Mouse (Mus musculus): ENCODE measurements around the gene Elf3.
"Not testable (repeated sequence)": the region's sequence is repeated elsewhere in the genome, so short reads cannot be mapped to it uniquely, and the experiment has no call there.

The Elf3 gene

DNA sequence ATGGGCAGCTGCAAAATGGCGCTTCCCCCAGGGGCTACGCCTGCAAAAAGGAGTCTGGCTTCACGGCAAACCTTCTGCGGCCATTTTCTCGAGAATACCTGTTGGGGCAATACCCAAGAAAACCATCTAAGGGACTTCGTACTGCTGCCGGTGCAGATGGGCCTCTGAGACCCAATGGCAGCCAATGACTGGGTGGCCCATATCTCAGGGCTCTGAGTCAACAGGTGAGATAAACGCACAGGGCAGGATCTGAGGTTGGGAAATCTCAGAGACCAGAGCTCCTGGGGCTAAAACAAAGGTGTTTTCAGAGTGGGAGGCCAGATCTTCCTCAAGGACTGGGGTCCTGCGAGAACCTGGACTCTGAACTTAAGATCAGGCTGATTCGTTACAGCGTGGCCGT, 23.6 kb downstream of the Elf3 start:
- no peak for DNase-seq

DNA sequence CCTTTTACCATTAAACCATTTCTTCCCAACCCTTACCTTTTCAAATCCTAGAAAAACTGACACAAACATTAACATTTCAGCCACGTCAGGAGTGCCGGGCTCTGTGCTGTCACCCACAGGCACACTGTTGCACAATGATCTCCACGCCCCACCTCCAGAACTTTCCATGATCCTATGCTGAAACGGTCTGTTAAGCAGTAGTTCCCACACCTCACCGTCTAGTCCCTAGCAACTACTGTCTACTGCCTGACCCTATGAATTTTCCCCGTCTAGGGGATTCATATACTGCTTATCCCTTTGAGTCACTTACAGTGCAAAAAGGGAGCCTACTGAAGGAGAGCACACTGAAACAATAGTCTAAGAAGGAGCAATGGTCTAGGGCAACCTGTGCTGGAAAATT, 24.4 kb downstream of the Elf3 start:
- DNase-seq, result no peak

DNA sequence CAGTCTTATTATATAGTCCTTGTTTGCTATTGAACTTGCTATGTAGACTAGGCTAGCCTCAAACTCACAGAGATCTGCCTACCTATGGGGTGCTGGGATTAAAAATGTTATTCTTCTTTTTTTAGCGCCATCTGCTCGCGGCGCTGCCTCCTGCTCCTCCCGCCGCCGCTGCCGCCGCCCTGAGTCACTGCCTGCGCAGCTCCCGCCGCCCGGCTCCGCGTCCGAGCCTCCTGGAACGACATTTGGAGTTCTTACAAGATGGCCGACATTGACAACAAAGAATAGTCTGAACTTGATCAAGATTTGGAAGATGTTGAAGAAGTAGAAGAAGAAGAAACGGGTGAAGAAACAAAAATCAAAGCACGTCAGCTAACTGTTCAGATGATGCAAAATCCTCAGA, 26.5 kb downstream of the Elf3 start:
- not testable (repeated sequence) for DNase-seq

DNA sequence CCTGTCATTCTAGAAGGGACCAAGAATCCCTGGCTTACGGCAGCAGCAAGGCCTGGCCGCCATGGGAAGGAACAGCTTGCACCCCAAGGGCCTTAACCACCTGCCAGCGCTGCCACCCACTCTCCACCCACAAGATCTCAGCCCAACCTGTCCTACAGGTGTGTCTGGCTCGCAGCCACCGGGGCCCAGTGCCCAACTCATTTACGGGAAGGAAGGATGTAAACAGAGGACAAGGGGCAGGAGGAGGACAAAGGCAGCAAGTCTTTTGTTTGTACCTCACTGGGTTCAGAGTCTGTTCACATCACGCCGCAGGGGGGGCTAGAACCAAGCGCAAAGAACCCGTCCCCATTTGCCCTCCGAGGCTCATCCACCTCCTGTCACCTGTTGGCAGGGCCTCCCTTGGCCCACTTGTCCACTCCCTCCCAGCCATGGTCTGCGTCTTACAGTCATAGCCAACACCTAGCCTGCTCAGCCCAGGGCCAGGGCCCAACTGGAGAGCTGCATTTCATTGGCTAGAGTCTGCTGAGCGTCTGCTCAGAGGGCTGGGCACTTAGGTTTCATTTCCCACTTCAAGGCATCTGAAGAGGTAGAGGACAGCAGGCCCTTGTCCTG, 30.9 kb downstream of the Elf3 start:
- DNase-seq, result peak; percentile 79 to 89

DNA sequence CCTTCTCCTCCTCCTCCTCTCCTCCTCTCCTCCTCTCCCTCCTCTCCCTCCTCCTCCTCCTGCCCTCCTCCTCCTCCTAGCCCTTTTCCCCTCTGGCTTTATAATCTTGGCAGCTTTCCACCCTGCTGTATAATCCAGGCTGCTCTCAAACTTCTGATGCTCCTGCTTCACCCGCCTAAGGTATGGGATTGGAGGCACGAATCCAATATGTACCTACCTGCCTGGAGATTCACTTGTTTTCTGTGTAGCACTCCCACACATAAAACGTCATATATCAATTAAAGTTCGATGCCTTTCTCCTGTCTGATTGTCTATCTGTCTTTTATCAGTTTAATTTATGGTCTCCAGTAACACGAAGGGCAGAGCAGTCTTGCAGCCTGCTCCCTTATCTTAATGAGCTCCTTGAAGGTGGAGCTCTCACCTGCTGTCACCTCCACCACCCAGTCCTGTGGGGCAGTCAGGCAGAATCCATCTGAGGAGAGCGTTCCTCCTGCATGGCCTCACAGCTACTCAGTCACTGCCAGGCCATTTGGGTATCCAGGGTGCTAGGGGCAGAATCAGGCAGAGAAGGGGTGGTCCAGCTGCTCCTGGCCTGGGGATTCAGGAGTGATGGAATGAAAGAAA, 33.3 kb downstream of the Elf3 start:
- DNase-seq, result no peak

DNA sequence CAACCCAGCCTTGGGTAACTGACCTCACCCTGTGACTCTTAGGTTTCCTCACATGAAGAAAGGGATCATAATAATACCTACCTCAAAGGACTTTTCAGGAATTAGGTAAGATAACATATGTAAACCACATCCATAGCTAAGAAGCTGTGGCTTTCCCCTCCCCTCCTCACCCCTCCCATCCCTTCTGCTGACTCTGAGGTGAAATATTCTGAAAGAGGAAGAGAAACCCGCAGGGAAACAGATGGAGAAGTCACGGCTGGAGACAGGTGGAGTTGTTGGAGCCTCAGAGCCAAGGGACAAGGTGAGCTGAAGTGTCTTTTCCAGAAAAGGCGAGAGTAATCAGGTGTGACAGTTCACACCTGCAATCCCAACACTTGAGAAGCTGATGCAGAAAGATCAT, 34.2 kb downstream of the Elf3 start:
- DNase-seq, result no peak

DNA sequence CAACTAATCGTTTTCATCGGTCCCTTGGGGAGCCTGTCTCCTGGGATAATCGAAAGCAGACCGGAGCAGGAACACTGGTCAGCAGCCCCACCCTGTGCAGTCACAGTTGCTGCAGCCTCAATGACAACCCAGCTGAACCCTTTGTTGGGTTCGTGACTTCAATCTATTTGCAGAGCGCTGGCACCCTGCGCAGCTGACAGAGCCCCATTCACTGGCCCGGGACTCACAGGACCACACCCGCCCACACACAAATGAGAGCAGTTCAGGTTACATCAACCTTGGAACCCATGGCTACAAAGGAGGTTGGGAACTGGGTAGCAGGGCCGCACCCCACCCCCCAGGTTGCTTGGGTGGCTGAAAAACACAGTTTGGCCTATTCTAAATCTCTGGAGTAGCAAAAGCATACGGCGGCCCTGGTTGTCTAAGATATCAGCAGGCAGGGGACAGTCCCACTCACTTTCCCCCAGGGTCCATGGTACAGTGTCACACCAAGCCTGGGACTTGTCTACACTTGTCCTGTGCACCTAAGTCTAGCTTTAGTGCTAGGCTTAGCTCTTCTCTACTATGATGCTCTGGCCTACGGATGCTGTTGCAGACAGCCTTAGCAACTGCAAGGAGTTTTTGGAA, 40.6 kb downstream of the Elf3 start:
- no peak for DNase-seq

DNA sequence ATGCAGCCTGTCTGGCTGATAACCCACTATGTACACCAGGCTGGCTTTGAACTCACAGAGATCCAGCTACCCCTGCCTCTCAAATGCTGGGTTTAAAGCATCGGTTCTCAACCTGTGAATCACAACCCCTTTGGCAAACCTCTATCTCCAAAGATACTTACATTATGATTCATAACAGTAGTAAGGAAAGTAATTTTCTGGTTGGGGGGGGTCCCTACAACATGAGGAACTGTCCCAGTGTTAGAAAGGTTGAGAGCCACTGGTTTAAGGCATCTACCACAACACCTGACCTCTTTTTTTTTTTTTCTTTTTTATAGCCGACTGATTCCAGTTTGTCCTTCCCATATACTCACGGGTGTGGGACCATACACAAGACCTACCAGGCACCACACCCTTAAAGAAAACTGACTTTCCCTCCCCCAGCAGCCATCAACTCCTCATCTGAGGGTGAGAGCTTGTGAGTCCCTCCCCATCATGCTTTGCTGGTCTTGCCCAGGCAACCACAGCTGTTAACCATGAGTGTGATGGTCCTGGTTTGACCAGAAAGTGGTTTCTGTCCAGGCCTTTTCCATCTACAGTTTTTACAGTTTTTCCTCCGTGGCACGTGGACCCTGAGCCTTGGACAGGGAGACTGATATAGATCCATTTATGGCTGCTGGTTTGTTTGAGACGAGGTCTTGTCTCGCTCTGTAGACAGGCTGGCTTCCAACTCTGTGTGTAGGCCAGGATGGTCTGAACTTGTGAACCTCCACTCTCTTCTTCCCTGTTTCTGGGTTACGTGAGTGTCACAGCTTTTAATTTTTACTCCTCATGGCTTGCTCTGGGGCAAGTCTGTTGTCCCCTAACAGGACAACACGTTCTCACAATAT, 44.4 kb downstream of the Elf3 start:
- no peak for DNase-seq

DNA sequence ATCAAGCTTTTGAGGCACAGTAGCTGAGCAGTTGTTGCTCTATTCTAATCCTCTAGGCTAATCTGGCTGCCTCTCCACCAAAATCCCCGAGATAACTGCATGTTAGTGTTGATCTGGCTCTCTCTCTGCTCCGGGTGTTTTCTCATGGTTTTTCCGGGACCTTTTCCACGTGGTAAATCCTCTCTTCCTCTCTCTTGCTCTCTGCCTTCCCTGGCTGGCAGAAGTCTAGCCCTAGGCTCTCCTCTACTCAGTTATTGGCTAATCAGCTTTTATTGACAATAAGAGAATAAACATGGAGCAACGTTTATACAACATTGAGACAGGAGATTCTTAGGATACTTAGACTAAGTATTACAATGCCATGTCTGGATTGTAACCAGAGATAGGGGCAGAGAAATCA, 47.9 kb downstream of the Elf3 start:
- DNase-seq, result no peak

DNA sequence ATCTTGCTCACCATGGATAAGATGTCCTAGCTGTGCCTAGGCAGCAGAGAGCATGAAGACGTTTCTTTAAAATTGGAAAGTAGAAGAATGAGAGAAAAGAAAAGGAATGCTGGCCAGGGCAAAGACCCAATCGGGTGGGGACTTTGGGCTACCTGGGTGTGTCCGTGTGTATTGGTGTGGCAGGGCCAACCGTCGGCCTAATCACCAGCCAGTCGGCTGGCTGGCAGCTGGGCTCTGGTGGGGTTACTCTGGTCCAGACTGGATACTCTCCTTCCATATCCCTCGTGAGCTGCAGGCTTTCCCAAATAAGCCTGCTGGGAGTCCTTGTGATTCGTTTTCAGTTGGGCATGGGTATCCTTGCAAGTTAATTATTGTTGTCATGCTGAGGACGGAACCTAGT, 49.7 kb downstream of the Elf3 start:
- DNase-seq, result no peak

DNA sequence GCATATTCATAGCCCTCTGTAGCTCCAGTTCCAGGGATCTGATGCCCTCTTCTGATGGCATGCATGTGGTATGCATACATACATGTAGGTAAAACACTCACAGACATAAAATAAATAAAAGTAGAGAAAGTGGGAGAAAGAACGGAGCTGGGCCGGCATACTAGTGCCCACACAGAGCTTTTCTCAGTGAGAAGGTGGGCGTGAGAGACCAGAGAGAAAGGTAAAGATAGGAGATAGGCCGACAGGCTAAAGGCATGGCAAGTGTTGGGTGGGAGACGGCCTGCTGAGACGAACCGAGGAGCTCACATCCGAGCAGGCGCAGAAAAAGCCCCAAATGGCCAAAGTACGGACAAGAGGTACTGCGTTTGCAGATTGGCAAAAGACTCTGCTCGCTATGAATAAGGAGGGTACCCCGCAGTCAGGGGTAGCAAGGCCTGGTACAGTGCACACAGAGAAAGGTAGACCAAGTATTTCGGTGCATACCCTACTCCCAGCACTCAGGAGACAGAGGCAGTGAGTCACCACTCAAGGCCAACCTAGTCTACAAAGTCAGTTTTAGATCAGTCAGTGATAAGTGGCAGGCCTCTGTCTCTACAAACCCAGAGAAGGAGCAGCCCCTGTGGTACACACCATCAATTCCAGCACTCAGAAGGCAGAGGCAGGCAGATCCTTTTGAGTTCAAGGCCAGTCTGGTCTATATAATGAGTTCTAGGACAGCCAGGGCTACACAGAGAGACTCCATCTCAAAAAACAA, 51.6 kb downstream of the Elf3 start:
- DNase-seq, result no peak

DNA sequence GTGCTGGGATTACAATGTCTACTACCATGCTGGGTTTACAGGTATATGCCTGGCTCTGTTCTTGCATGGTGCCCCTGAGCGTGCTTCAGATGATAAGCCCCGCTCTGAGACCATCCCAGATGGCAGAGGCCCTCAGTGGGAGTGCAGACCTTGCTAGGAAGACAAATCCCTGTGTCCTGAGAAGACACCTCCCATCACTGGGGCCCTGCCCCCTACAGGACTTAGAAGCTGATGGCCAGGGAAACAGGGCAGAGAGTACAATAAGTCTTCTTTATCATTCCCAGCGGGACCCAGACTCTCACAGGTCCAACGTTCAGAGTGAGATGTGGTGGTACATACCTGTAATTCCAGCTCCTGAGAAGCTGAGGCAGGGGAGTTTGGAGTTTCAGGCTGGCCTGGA, 53.1 kb downstream of the Elf3 start:
- no peak for DNase-seq

DNA sequence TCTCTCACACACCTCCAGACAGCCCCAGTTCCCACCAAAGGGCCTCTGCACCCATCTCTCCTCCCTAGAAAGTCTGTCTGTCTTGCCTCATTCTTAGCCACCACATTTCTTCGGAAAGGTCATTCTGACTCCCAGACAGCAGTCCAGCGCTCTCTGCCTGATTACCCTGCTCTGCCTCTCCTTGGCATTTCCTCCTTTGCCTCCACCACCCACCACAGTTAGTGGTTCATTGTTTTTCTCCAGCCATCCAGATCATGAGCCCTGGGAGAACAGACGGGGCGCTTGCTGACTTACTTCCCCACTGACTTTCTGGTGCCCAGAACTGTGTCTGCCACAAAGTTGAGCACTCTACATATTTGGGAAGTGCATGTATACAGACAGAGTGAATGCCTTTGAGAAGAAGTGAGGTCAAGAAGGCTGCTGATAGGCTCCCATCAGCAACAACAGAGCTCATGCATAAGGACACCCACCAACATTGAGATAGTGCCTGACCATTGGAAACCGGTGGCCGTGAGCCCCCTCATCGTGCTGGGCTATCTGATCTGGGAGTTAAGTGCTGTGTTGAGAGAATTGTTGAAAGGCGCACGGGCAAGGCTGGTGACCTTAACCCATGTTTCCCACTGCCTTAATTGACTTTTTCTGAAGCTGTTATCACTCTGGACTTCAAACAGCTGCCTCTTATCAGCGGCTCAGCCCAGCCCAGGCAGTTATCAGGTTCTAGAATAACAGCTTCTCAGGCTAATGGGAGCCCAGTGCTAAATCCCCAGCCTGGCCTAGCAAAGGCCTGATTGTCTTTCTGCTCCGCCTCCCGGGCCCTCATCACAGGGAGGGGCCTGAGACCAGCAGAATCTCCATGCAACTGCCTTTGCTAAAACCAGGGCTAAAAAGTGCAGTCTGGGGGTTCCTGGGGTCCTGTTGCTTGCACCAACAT, 53.9 kb downstream of the Elf3 start:
- DNase-seq, result peak in 1 of 2 experiments; percentile 33
